Mouse (Mus musculus): ENCODE data around the gene Samd4.
A peak's percentile ranks its signal among the peaks of the same experiment; 100 is the strongest.

Gene Samd4

DNA sequence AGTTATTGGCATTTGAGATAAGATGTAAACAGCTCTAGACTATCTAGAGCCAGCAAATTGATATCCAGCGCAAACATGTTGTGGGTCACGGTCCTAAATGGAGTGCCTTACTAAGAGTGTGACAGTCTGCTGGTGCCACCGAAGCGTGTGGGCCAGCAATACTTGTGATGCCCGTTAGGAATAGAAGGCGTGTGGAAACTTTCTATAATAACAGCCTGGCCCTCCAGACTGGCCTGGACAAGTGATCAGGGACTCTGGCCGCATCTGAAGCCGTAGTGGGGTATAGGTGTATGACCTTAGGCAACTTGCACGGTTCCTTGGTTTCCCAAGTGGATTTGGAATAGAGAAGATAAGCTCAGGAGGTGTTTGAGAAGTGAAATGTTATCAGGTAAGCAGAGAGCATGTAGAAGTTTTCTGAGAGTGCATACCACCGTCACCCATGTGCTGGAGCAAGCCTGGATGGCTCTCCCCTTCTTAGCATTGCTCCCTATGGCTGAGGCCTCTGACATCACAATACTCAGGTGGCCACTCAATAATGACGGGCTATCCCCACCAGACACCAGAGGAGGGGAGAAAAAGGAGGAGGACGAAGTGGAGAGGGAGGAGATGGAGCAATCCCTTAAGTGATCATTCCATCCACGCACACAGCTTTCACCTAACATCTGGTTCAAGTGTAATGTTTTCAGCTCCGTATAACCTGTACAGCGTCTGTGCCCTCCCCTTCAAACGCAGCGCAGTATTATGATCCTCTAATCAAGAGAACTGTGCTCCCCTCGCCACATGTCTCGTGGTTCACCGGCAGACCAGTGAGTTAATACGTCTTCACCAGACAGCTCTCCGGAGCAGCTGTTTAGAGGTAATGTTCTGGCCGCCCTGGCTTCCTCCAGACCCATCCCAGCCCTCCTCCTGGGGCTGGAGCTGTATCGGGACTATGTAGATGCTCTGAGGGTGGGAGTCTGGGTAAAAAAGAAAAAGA lies 118.4 kb downstream of the Samd4 start:
- DNase-seq = peak; percentile 94

DNA sequence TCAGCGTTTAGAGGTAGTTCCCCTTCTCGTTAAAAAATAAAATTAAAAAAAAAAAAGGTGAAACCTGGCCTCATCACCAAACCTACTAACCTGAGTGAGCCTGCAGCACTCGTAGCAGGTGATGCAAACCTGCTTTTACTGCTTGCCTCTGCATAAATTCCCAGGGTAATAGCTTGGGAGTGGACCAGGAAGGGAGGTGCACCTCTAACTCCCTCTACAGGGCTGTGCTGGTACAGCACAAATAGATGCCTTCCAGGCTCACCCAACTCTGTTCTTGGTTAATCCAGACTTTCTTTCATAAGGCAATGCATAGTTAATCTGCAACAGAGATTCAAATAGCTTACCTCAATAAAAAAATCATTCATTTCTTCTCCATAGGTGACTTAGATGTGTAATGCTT lies 121.5 kb downstream of the Samd4 start:
- no peak for DNase-seq

DNA sequence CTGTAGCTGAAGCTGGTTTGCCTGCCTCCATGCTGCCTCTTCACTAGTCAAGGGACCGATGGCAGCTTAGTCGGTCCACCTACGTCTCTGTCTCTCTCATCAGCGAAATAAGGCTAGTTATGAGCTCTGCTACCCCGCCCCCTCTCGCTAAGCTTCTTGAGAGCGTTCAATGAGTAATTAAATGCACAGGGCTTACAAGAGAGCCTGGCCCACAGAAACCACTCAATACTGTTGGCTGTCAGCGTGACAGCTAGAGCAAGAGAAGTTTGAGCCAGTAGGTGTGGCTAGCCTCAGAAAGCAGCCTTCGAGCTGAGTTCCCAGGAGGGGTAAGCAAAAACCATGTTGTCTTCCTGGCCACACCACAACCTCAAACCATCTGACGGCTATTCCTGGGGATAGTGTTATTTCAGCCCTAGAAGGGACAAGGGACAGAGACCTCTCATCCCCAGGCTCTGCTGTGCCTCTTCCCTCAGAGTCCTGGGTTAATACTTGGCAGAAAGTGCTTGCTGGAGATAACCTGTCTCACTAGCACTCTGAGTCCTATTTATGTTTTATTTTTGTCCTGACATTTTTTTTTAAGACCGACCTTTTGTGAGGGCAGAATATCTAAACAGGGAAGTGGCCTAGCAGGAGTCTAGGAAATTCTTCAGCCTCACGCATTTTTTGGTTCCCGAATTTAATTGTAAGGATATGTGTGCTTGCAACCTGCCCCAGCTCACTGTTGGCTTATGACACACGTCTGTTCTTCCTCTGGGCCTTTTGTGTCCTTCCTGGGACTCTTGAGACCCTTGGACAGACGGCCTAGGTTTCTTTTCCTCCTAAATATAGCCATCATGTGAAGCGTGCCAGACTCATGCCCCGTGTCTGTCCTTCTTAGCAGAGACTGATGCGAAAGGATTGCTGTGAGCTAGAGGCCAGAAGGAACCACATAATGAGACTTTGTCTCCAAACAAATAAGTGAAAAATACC lies 128.8 kb downstream of the Samd4 start:
- DNase-seq = peak; percentile 95

DNA sequence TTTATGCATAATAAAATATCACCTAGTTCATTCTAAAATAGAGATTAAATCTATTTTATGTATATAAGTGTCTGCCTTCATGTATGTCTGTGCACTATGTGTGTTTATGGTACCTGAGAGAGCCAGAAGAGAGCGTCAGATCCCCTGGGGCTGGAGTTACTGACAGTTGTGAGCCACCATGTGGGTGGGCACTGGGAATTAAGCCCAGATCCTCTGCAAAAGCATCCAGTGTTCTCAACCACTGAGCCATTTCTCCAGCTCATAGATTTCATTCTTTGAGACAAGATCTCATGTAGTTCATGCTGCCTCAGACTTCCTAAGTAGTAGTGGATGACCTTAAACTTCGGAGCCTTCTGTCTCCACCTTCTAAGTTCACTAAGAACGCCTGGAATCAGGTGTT lies 133.0 kb downstream of the Samd4 start:
- DNase-seq = no peak

DNA sequence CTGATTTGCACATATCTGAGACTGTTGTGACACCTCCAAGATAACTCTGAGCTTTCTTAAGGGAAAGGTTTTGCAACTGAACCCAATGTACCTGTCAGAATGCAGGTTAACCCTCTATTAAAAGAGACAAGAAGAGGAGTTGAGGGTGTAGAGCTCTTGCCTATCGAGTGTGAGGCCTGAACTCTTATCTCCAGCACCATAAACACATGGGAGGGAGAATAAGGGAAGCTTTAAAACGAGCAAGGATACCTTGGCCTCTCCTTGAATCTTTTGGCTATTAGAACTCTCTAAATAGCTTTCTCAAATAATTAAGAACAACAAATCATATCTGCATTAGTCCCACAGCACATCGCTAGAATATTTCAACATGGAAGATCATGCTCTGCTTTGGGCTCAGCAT lies 135.0 kb downstream of the Samd4 start:
- no peak for DNase-seq

DNA sequence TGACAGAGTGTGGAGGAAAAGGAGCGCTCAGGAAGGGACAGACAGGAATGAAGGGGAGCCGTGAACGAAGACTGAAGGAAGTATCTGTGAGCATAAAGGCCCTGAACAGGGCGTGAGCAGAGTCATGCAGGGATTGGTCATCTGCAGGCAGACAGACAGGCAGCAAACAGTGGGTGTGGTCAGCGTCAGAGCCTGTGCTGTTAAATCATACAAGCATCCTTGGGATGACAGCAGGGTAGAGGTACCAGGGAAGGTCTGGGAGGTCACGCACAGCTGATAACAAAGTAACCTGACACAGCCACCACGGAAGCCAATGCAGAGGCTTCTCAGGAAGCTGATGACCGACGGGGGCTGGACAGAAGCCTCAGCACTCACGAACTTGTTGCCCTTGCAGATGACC lies 138.2 kb downstream of the Samd4 start:
- peak; percentile 92 for DNase-seq

DNA sequence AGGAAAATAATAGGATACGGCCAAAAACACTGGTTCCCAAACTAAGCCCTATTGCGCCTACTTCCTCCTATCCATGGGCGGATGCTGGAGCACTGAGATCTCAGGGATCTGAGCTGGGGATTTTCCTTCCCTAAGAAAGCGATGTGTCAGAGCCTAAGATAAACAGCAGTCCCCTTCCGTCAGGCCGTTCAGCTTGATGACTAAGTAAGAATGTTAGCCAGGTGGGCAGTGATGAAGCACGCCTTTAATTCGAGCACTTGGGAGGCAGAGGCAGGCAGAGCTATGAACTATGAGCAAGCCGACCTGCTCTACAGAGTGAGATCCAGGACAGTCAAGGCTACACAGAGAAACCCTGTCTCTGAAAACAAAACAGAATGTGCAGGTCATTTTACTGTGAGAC lies 140.9 kb downstream of the Samd4 start:
- no peak for DNase-seq

DNA sequence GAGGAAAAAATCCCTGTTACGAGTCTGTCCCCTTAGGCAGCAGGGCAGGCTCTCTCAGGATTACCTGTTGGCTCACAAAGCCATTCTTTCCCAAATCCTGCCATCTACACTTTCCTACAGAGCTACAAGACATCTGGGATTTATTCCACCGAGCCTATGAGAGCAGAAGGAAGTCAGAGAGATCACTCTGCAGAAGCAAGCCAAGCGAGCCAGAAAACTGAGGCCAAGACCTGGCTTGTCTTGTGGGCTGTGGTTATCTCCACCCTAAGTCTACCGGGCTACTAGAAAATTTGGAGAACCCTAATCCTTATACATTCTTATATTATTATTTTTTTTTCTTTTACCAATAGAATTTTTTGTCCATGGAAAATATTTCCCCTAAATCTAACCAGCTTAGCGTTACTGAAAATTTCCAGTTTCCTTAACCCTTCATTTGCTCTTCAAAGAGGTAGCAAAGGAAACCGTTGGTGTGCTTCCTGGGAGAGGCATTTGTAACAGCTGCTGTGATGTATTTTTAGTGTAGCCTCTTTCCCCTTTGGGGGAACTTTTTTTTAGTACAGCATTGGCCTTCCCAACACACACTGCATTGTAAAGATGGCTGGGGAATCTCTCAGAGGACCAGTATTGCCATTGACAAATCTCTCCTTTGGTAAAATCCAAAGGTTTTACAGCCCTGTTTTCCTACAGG lies 144.9 kb downstream of the Samd4 start:
- DNase-seq = peak; percentile 88

DNA sequence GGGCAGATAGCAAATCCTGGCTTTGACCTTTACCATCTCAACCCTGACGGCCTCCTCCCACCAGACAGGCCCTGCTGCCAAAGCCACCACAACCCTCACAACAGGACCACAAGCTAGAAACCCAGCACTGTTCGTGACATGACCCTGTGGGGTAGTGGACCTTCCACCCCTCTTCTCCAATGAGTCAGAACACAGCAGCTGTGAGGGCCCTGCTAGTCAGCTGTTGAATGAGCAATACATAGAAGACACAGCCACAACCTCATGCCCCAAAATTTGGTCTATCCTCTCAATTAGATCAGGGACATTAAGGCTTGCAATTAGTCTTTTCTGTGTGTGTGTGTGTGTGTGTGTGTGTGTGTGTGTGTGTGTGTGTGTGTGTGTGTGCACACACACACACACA lies 148.9 kb downstream of the Samd4 start:
- peak; percentile 43 for DNase-seq

DNA sequence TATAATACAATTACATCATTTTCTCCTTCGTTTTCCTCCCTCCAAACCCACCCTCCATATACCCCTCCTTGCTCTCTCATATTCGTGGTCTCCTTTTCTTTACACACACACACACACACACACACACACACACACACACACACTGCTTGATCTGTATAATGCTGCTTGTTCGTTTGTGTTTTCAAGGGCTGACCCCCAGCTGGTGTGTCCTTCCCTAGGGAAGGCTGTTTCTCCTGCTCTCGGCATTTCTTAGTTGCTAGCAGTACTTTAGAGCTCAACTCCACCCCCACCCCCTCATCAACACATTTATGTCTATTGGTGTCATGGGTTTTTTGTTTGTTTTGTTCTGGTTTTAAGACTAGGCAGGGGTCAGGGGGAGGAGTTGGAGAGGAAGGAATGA lies 149.5 kb downstream of the Samd4 start:
- no peak for DNase-seq

DNA sequence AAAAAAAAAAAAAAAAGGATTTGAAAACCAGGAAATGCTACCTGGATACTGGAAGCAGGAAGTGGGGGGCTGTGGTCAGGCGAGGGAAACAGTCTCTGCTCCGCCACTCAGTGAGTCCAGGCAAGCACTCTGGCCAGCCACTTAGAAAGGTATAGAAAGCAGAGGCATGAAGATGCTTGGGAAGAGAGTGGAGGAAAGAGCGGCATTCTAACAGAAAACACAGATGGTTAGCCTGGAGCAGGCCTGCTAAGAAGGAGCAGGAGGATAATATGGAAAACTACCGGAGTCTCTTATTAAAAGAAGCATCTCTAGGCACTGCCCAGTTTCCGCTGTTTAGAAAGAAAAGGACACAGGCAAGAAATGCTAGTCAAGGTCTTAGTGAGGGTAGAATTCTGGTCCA lies 150.8 kb downstream of the Samd4 start:
- peak; percentile 64 for DNase-seq

DNA sequence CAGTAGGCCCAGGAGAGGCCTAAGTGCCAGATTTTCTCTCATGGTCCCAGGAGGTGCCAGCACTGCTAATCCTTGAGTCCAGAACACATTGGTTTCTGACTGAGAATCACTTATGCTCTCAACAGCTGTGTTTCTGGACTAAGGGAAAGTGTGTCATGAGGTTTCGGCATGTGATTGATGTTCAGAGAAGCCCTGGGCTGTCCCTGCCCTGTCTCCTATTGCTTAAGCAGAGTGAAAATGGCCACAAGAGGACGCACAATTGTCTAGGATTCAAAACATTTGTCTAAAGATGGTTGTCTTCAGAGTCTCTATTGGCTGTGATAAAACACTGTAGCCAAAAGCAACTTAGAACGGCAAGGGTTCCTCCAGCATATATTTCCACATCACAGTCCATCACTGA lies 159.0 kb downstream of the Samd4 start:
- peak; percentile 92 for DNase-seq

DNA sequence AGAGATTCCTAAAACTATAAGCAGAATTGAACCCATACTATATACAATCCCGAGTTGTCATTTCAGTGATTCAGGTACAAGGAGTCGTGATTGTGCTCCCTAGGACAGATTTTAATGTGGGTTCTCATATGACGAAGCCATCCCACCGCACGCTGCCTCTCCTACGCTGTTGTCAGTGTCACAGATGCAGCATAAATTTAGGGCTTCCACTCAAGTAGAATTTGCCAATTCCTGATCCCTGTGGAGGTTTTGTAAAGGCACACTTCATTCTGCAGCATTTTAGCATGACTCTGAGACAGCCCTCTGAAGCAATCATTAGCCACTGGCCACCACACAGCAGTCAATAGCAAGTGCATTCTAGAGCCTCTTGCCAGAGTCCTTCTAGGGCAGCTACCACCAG lies 166.4 kb downstream of the Samd4 start:
- DNase-seq = no peak

DNA sequence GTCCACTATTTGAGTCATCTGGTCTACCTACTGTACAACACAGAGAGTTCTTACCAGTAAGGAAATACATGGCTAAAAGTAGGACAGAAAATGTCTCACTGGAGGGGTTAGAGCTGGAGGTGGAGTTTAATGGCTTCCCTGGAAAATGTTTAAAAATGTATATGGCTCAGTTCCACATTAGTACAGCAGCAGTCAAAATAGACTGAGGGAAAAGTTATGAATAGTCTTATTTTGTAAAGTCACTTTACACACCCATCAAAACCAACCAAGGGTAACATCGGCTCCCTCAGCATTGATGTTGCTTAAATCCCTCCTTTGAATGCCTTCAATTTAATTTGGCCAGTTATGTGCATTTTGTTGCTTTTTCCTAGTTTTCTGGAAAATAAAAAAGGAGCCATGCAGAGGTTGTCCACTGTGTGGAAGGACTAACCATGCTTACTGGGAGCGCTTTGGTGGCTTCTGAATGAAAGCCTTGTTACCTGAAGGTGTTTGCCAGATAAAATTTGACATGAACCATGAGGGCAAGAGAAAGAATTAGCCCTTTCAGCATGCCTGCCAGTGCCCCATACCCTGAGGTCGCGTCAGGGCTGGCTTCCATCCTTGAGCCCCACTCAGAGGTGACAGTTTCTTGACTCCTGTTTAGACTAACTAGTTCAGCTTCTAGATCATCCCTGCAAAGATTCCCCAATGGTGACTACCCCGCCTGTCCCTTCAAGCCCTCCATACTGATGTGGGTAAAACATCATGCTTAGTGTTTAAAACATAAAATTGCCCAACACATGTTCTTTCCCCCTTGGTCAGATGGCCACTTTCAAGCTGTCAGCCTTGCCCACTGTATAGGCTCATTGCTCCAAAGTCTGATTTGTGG lies 169.3 kb downstream of the Samd4 start:
- DNase-seq = peak; percentile 81

DNA sequence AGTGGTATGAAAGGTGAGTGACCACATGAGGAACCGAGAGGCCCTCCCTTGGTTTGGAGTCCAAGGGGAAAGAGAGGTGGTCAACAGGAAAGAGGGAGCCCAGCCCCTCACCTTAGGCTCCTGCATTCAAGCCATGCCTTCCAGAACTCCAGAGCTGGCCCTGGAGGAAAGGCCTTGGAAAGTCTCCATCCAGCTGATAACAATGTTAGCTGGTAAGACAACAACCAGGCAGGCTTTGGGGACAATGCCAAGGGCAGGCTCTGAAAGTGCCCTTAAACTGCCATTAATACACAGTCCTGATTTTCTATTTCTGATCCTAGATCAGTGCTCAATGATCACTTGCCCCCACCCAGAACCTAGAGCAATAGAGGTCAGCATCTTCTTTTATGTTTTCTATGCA lies 170.4 kb downstream of the Samd4 start:
- peak; percentile 93 for DNase-seq

DNA sequence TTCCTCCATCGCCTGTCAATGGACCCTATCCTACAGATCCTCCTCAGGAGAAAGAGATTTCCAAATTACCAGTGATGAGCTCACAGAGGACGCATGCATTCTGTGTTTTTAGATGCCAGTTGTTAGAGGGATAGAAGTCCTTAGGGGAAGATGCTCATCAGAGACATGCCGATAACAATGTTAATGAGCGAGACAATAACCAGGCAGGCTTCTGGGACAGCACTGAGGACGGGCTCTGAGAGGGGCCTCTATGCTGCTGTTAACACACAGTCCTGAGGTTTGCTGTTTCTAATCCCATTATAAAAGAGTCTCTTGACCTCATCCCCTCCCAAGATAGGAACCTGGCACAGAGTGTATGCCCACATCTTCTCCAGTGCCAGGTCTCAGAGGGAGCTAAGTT lies 171.2 kb downstream of the Samd4 start:
- peak; percentile 68 for DNase-seq

DNA sequence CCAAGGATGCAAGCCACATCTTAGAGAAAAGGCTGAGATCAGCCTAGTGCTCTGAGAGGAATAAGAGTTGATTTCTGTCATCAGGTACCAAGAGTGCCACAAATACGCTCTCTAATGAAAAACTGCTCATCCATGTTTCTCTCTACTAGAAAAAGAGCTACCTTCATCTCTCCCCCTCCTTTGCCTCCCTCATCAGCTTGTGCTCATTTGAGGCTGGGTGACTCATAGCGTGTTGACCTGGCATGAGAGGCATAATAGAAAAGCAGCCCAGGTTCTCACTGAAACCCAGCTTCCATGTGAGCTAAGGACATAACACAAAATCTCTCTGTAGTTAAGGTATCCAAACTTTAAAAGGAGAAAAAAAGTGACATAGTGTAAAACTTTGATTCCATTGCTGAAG lies 176.3 kb downstream of the Samd4 start:
- no peak for DNase-seq

DNA sequence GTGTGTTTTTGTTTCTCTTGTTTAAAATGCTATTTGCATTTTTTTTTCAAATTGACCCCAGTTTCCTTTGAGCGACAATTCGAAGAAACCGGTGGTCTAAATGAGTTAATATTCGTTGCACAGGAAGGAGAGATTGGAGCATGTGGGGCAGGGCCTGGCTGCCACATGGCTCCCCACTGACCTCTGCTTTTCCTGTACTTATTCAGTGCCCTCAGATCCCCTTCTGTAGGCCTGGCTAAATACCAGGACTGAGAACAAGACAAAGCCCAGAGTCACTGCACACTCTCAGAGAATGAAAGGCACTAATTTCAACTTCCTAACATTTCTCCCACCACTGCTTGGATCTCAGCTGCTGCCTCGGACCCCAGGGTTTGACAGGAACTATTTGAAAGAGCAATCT lies 182.4 kb downstream of the Samd4 start:
- peak; percentile 91 for DNase-seq

DNA sequence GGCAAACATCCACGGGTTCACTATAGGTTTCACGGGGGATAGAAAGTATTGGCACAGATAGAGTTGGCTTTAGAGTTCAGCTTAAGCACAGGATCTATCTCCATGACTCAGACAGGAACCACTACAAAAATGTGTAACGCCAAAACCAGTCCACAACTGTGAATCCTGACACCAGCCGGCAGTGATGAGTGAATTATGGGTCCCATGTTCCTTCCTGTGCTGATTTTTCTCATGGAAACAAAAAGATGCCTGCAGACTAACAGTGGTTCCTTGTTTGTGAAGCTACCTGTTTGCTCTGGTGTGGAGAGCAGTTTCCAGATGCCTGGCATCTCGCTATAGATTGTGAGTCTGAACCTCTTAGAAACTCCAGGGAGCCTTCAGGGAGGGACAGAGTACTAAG lies 184.2 kb downstream of the Samd4 start:
- DNase-seq = no peak

DNA sequence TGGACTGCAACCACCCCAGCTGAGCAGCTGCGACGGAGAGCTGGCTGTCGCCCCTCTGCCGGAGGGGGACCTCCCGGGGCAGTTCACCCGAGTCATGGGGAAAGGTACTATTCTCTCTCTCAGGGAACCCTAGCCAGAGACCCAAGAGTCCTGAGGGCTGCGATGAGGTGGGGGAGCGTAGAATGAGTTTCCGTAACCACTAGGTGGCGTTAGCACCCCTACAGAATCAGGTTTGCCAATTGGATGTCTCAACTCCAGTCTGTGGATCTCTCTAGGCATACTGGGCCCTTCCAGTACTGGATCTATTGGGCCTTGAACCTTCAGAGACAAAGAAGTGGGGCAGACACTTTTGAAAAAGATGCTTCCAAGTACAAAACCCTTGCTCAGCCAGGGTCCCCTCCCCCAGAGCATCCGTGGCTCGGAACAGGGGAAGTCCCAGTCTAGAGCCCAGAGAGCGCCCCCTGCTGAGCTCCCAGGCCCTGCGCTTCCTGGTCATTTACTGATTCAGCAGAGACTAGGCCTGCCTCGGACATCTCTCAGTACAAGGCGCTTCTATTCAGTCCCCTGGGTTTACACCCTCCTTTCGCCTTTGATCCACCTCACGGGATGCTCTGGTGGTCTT lies 191.5 kb downstream of the Samd4 start:
- DNase-seq = peak; percentile 92

DNA sequence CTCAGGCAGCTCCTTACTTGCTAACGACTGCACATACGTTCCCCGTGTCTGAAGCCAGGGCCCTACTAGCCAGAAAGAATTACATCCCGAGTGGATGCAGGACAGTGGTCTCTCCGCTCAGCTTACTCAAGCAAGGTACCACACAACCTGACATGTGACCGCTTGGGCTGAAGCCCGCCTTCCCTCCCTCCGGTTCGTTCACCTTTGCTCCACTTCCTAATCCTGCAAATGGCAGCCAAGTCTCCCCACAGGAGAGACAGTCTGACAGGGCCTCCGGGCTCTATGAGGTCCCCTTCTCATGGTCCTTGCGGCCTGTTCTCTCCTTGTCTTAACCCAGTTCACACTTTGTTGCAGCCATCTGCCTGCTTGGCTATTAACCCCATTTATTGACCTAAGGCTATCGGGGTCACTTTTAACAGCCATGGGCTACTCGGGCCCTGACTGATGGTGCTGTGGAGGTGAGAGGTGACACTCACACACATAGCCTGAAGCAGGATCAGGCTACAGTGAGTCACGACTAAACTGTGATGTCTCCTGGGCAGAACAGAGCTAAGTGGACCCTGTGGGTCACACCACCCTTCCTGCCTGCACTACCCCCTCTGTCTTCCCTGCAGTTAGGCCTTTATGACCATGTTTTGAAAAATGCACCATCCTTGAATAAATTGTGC lies 192.5 kb downstream of the Samd4 start:
- DNase-seq = peak; percentile 94
